8 mouse cellular contexts compared by ENCODE assay signal in the genomic region with DNA sequence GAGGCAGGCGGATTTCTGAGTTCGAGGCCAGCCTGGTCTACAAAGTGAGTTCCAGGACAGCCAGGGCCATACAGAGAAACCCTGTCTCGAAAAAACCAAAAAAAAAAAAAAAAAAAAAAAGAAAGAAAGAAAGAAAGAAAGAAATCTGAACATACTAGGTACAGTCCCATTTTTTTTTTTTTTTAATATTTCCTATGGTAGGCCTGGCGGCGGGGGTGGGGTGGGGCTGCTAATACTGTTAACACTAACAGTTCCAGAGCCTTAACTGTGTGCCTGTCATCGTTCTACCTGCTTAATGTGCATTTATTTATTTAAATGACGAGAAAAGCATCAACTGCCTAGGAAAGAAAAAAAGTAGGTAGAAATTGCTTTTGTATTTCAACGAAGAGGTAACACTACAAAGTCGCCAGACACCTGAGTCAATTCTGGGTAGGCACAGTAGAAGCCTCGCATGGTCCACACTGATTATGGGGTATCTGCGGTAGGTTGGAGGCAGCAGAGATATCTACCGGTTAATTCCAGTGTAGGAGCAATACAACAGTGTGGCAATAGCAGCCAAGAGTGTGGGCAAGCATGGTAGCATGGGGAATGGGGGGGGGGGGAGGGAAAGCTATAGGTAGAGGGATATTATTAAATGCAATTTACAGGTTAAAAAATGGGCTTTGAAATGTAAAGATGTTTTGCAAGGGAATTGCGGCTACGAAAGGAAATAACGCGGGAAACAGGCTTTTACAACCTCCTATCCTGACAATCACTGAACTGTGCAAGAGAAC. TPM values are rescaled to one million over a fixed set of nuclear protein-coding genes. Genes with fewer than 3 reads are reported as not detected.
DNase-seq lines count a peak whose midpoint lies in the region; ATAC-seq and TF ChIP-seq lines count a peak whose summit lies in the region.

No protein-coding gene starts in this region.

- H3K27ac ChIP-seq in heart, embryonic 13.5 days (replicated peaks), result peak overlapping the region; percentile 93
- H3K27ac ChIP-seq in bone marrow, adult 2 months (ENCODE audit: control insufficient read depth, insufficient read depth, low read depth, low read length, poor library complexity), result no peak overlapping the region
- peak overlapping the region; percentile 97 for H3K27ac ChIP-seq in forebrain, embryonic 14.5 days (ENCODE audit: low read depth, low read length)
- peak overlapping the region; percentile 82 for H3K27ac ChIP-seq in liver, embryonic 14.5 days

- no peaks in the 10 kb centered on the region for H3K27me3 ChIP-seq in heart, embryonic 13.5 days (replicated peaks)
- H3K27me3 ChIP-seq in forebrain, embryonic 14.5 days (replicated peaks; ENCODE audit: control insufficient read depth, insufficient read depth, low read length), result no peaks in the 10 kb centered on the region
- H3K27me3 ChIP-seq in liver, embryonic 14.5 days (ENCODE audit: control insufficient read depth, insufficient read depth, low read length), result no peaks in the 10 kb centered on the region

- no peak for DNase-seq in heart, adult 8-10 months (ENCODE audit: low spot score)
- peak; percentile 27 for DNase-seq in forebrain, embryonic 14.5 days (ENCODE audit: low spot score)
- peak; percentile 59 to 66 (median 61) for DNase-seq in liver, embryonic 14.5 days (ENCODE audit: low read depth in 3 of 3, low spot score in 3 of 3)
- no peak for DNase-seq in layer of hippocampus, adult 18-20 months (ENCODE audit: low spot score in 2 of 2)
- no peak for DNase-seq in adrenal gland, postnatal 10 days
- no peak for DNase-seq in MN1 (ENCODE audit: low spot score)

- ATAC-seq in heart, embryonic 13.5 days (ENCODE audit: extremely low read depth, insufficient number of reproducible peaks, low FRiP score, low TSS enrichment), result no peak
- peak; percentile 45 for ATAC-seq in forebrain, embryonic 14.5 days
- peak; percentile 76 for ATAC-seq in liver, embryonic 14.5 days (ENCODE audit: insufficient read depth)

- H3K9me3 ChIP-seq in heart, embryonic 13.5 days, result no peaks in the 10 kb centered on the region
- H3K9me3 ChIP-seq in forebrain, embryonic 14.5 days (replicated peaks; ENCODE audit: control insufficient read depth, low read length), result no peaks in the 10 kb centered on the region
- no peaks in the 10 kb centered on the region for H3K9me3 ChIP-seq in liver, embryonic 14.5 days (ENCODE audit: control insufficient read depth, low read length)

- peaks cover 21% of the 10 kb centered on the region for H3K36me3 ChIP-seq in heart, embryonic 13.5 days
- peaks cover 7% of the 10 kb centered on the region for H3K36me3 ChIP-seq in forebrain, embryonic 14.5 days (ENCODE audit: control insufficient read depth, insufficient read depth, low read length)
- H3K36me3 ChIP-seq in liver, embryonic 14.5 days (replicated peaks; ENCODE audit: control insufficient read depth, insufficient read depth, low read depth), result peaks cover under 1% of the 10 kb centered on the region; the same call in 1 of the 2 replicates

- TF ChIP-seq CTCF in bone marrow, adult 2 months (IDR thresholded peaks at IDR 0.05; ENCODE audit: control insufficient read depth, insufficient read depth, low read length), result no peak
- no peak for TF ChIP-seq CTCF in liver, embryonic 14.5 days (IDR thresholded peaks at IDR 0.05; ENCODE audit: low read depth)

- peak; percentile 74 for TF ChIP-seq EP300 in liver, embryonic 14.5 days (IDR thresholded peaks at IDR 0.05; ENCODE audit: low read depth)

- peak overlapping the region; percentile 71 for H3K4me3 ChIP-seq in heart, embryonic 13.5 days
- H3K4me3 ChIP-seq in bone marrow, adult 2 months (replicated peaks; ENCODE audit: control insufficient read depth, low read depth, low read length), result peak overlapping the region; percentile 89
- H3K4me3 ChIP-seq in forebrain, embryonic 14.5 days (ENCODE audit: low read depth, low read length), result peak overlapping the region; percentile 55
- H3K4me3 ChIP-seq in liver, embryonic 14.5 days (ENCODE audit: insufficient read depth in 1 of 2, low read depth in 2 of 2, low read length in 2 of 2), result peak overlapping the region; percentile 64 to 92

- 38% methylated on average over 16 of the region's 16 CpGs for WGBS in heart, embryonic 13.5 days
- 36% methylated on average over 16 of the region's 16 CpGs for WGBS in bone marrow, adult 2 months
- WGBS in forebrain, embryonic 14.5 days, result 45% methylated on average over 15 of the region's 16 CpGs
- WGBS in liver, embryonic 14.5 days (ENCODE audit: insufficient replicate concordance), result 12% methylated on average over 14 of the region's 16 CpGs

- TF ChIP-seq POLR2A in bone marrow, adult 2 months (IDR thresholded peaks at IDR 0.05; ENCODE audit: borderline replicate concordance, control insufficient read depth, low read depth, low read length), result no peak

- peak overlapping the region; percentile 80 for H3K4me2 ChIP-seq in heart, embryonic 13.5 days
- H3K4me2 ChIP-seq in forebrain, embryonic 14.5 days (ENCODE audit: low read length), result peak overlapping the region; percentile 59
- peak overlapping the region; percentile 80 for H3K4me2 ChIP-seq in liver, embryonic 14.5 days (ENCODE audit: low read depth)

- peaks cover 18% of the 10 kb centered on the region for H3K4me1 ChIP-seq in heart, embryonic 13.5 days
- no peaks in the 10 kb centered on the region; the same call in 1 of the 2 replicates for H3K4me1 ChIP-seq in bone marrow, adult 2 months (ENCODE audit: control insufficient read depth, insufficient read depth, low read length)
- H3K4me1 ChIP-seq in forebrain, embryonic 14.5 days (ENCODE audit: control insufficient read depth, insufficient read depth, low read length), result peaks cover 3% of the 10 kb centered on the region; the same call in 1 of the 2 replicates
- peaks cover 0 to 15% of the 10 kb centered on the region in 2 experiments; a peak in 3 of 4 replicates for H3K4me1 ChIP-seq in liver, embryonic 14.5 days (replicated peaks; ENCODE audit: control insufficient read depth in 2 of 2, insufficient read depth in 2 of 2, low read length in 1 of 2)

- peak overlapping the region; percentile 82 for H3K9ac ChIP-seq in heart, embryonic 13.5 days
- peak overlapping the region; percentile 75 for H3K9ac ChIP-seq in forebrain, embryonic 14.5 days (ENCODE audit: low read length)
- peak overlapping the region; percentile 65 for H3K9ac ChIP-seq in liver, embryonic 14.5 days (replicated peaks)

RNA-seq across cellular contexts. Expression of gene Itfg2, which starts 1.0 kb away (rescaled TPM):
- 28.6 and 30.6 TPM in 2 replicates for polyA plus RNA-seq in heart, embryonic 13.5 days (2015; fragmentation: Nextera tagmentation; extraction: Ambion mirVana)
- 10 to 100 TPM; 16.0 to 20.0 (median 16.9) TPM for total RNA-seq in heart, adult 8-10 months (2022)
- 11.4 and 38.0 TPM in 2 replicates for polyA plus RNA-seq in bone marrow, adult 2 months (2011; ENCODE audit: insufficient read depth, insufficient read length, low replicate concordance, missing spikeins)
- polyA plus RNA-seq in forebrain, embryonic 14.5 days (2014; fragmentation: Nextera tagmentation; extraction: Ambion mirVana), result 28.0 and 32.1 TPM in 2 replicates
- 9.4 and 9.8 TPM in 2 replicates for polyA plus RNA-seq in liver, embryonic 14.5 days (2012; rRNA removed)
- 8.7 and 11.9 TPM in 2 replicates for polyA plus RNA-seq in liver, embryonic 14.5 days (2014; fragmentation: Nextera tagmentation; extraction: Ambion mirVana)
- 10 to 100 TPM; 21.1 to 26.3 TPM for total RNA-seq in layer of hippocampus, adult 18-20 months (2021)
- 10 to 100 TPM; 19.2 to 19.9 TPM for total RNA-seq in adrenal gland, postnatal 10 days (2021)

RNA-seq across cellular contexts. Expression of gene Fkbp4, which starts 14.8 kb away (rescaled TPM):
- polyA plus RNA-seq in heart, embryonic 13.5 days (2015; fragmentation: Nextera tagmentation; extraction: Ambion mirVana), result 257 and 288 TPM in 2 replicates
- total RNA-seq in heart, adult 8-10 months (2022), result 100 to 1,000 TPM; 337 to 380 (median 365) TPM
- 51.6 and 77.3 TPM in 2 replicates for polyA plus RNA-seq in bone marrow, adult 2 months (2011; ENCODE audit: insufficient read depth, insufficient read length, low replicate concordance, missing spikeins)
- polyA plus RNA-seq in forebrain, embryonic 14.5 days (2014; fragmentation: Nextera tagmentation; extraction: Ambion mirVana), result 366 and 400 TPM in 2 replicates
- 86.7 and 121 TPM in 2 replicates for polyA plus RNA-seq in liver, embryonic 14.5 days (2012; rRNA removed)
- polyA plus RNA-seq in liver, embryonic 14.5 days (2014; fragmentation: Nextera tagmentation; extraction: Ambion mirVana), result 158 and 179 TPM in 2 replicates
- 100 to 1,000 TPM; 123 to 132 TPM for total RNA-seq in layer of hippocampus, adult 18-20 months (2021)
- total RNA-seq in adrenal gland, postnatal 10 days (2021), result 100 to 1,000 TPM; 170 to 173 TPM

RNA-seq across cellular contexts. Expression of gene Nrip2, which starts 24.6 kb away (rescaled TPM):
- polyA plus RNA-seq in heart, embryonic 13.5 days (2015; fragmentation: Nextera tagmentation; extraction: Ambion mirVana), result 2.2 and 2.3 TPM in 2 replicates
- total RNA-seq in heart, adult 8-10 months (2022), result 1 to 10 TPM; 1.1 to 1.8 (median 1.3) TPM
- polyA plus RNA-seq in bone marrow, adult 2 months (2011; ENCODE audit: insufficient read depth, insufficient read length, low replicate concordance, missing spikeins), result 1.3 TPM in 1 of 2 replicates, not detected in the other
- 4.7 TPM in 2 replicates for polyA plus RNA-seq in forebrain, embryonic 14.5 days (2014; fragmentation: Nextera tagmentation; extraction: Ambion mirVana)
- polyA plus RNA-seq in liver, embryonic 14.5 days (2012; rRNA removed), result 0.70 and 0.95 TPM in 2 replicates
- 1.3 and 1.5 TPM in 2 replicates for polyA plus RNA-seq in liver, embryonic 14.5 days (2014; fragmentation: Nextera tagmentation; extraction: Ambion mirVana)
- 10 to 100 TPM; 14.6 to 16.4 TPM for total RNA-seq in layer of hippocampus, adult 18-20 months (2021)
- total RNA-seq in adrenal gland, postnatal 10 days (2021), result 1 to 10 TPM; 3.0 to 4.7 TPM

RNA-seq across cellular contexts. Expression of gene Gm44596, which starts 48.4 kb away (rescaled TPM):
- polyA plus RNA-seq in heart, embryonic 13.5 days (2015; fragmentation: Nextera tagmentation; extraction: Ambion mirVana), result not detected in 2 replicates
- total RNA-seq in heart, adult 8-10 months (2022), result not detected
- polyA plus RNA-seq in bone marrow, adult 2 months (2011; ENCODE audit: insufficient read depth, insufficient read length, low replicate concordance, missing spikeins), result not detected in 2 replicates
- polyA plus RNA-seq in forebrain, embryonic 14.5 days (2014; fragmentation: Nextera tagmentation; extraction: Ambion mirVana), result not detected in 2 replicates
- not detected in 2 replicates for polyA plus RNA-seq in liver, embryonic 14.5 days (2012; rRNA removed)
- not detected in 2 replicates for polyA plus RNA-seq in liver, embryonic 14.5 days (2014; fragmentation: Nextera tagmentation; extraction: Ambion mirVana)
- total RNA-seq in layer of hippocampus, adult 18-20 months (2021), result not detected
- total RNA-seq in adrenal gland, postnatal 10 days (2021), result not detected

RNA-seq across cellular contexts. Expression of gene Tex52, which starts 48.4 kb away (rescaled TPM):
- 0.28 TPM in 1 of 2 replicates, not detected in the other for polyA plus RNA-seq in heart, embryonic 13.5 days (2015; fragmentation: Nextera tagmentation; extraction: Ambion mirVana)
- not detected for total RNA-seq in heart, adult 8-10 months (2022)
- not detected in 2 replicates for polyA plus RNA-seq in bone marrow, adult 2 months (2011; ENCODE audit: insufficient read depth, insufficient read length, low replicate concordance, missing spikeins)
- polyA plus RNA-seq in forebrain, embryonic 14.5 days (2014; fragmentation: Nextera tagmentation; extraction: Ambion mirVana), result 0.32 and 0.61 TPM in 2 replicates
- polyA plus RNA-seq in liver, embryonic 14.5 days (2012; rRNA removed), result 0.07 and 0.08 TPM in 2 replicates
- polyA plus RNA-seq in liver, embryonic 14.5 days (2014; fragmentation: Nextera tagmentation; extraction: Ambion mirVana), result not detected in 2 replicates
- 1 to 10 TPM; 1.9 to 2.7 TPM for total RNA-seq in layer of hippocampus, adult 18-20 months (2021)
- not detected for total RNA-seq in adrenal gland, postnatal 10 days (2021)

Comparison
In these comparisons a context has a peak if more than half of its experiments do, and no peak if none do; other contexts are left out.
1. DNase-seq: peak in forebrain, embryonic 14.5 days (single experiment) and liver, embryonic 14.5 days (3 of 3); none in heart, adult 8-10 months (single experiment), layer of hippocampus, adult 18-20 months (0 of 2), adrenal gland, postnatal 10 days (single experiment) and MN1 (single experiment).
2. Peak in every context shown above with its lines, with median percentiles within 50 percentile points of each other: H3K4me2 ChIP-seq, H3K4me3 ChIP-seq and H3K9ac ChIP-seq.